Mouse (Mus musculus) embryonic facial prominence, embryonic 12.5 days (tissue): ENCODE data around the gene Cpm. TPM values are rescaled to one million over a fixed set of nuclear protein-coding genes. Genes with fewer than 3 reads are reported as not detected.

ENCODE experiments used
- ATAC-seq: fragments of 200-750 bp; cut with Nextera tagmentation; 2 replicates; pipeline ENCODE4 v1.8.0; 2017; ENCODE audit not compliant: insufficient number of reproducible peaks, insufficient read depth, low FRiP score, low TSS enrichment
- H3K27ac ChIP-seq: fragments of 300-500 bp; sonication (generic); 2 replicates; pipeline ENCODE4 v1.5.1; 2016; ENCODE audit warnings: mild to moderate bottlenecking
- H3K27me3 ChIP-seq: fragments of 300-500 bp; sonication (generic); 2 replicates; pipeline ENCODE4 v1.6.1; 2016; ENCODE audit warnings: mild to moderate bottlenecking, moderate library complexity
- H3K36me3 ChIP-seq: fragments of 300-500 bp; sonication (generic); 2 replicates; pipeline ENCODE4 v1.6.1; 2016; ENCODE audit warnings: mild to moderate bottlenecking
- H3K4me1 ChIP-seq: fragments of 300-500 bp; sonication (generic); 2 replicates; pipeline ENCODE4 v1.6.1; 2016
- H3K4me2 ChIP-seq: fragments of 300-500 bp; sonication (generic); replicated peaks from 2 replicates; pipeline ENCODE4 v1.6.1; 2016; ENCODE audit warnings: mild to moderate bottlenecking, moderate library complexity
- H3K4me3 ChIP-seq: fragments of 300-500 bp; sonication (generic); 2 replicates; pipeline ENCODE4 v1.5.1; 2016; ENCODE audit warnings: mild to moderate bottlenecking
- H3K9ac ChIP-seq: fragments of 300-500 bp; sonication (generic); 2 replicates; pipeline ENCODE4 v1.6.1; 2016; ENCODE audit warnings: mild to moderate bottlenecking, moderate library complexity
- H3K9me3 ChIP-seq: fragments of 300-500 bp; sonication (generic); 2 replicates; pipeline ENCODE4 v1.6.1; 2016; ENCODE audit warnings: mild to moderate bottlenecking, moderate library complexity
- WGBS: fragments of 180-500 bp; shearing (Covaris S2); methylation state at CpG from one replicate; pipeline ENCODE4 v1.1.7; 2016; 5-methylcytosine and 5-hydroxymethylcytosine counted together
- polyA plus RNA-seq: library from polyadenylated mRNA; unstranded; fragments of >200 nt; fragmentation: Nextera tagmentation; extraction: Ambion mirVana; gene quantifications from 2 replicates; pipeline ENCODE4 v1.2.1, GENCODE M21; 2016

The Cpm gene
- polyA plus RNA-seq, 1 experiment from 2014 or later = 20.4 TPM

DNA sequence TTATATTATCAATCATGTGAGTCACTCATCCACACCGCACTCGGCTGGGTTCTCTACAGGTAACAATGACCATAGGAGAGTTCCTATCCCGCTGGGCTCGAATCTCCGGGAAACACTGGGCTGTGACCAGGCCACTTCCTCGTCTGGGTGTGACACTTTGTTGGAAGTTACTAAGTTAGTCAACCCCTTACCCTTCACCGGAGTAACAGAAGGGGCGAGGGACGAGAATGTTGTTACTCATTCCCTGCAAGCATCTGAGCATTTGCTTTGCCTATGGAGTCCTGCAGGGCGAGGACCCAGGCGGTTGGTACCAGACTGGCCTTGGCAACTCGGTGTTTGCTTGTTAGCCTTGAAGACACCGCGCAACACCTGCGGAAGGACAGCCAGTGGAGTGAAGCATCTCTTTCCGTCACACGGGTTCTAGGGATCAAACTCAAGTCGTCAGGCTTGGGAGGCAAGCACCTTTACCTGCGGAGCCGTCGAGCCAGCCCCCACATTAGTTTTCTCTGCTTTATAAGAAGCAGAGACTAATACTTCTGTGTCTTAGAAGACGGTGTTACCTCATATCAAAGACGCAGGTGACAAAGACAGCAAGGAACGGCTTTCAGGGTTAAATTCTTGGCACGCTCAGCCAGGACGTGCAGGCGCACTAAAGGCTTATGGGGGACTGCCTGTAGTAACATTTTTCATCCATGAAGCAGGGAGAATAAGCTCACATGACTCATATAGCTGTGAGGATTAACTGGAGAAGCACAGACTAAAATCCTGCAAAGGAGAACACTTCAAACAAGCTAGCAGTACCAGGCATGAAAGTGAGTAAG, 10.0 kb upstream of the Cpm start:
- H3K4me2 ChIP-seq = no peak overlapping the region
- no peak overlapping the region for H3K4me3 ChIP-seq
- no peak overlapping the region for H3K27ac ChIP-seq
- 83% methylated on average over 27 of the region's 27 CpGs for WGBS
- no peak overlapping the region for H3K9ac ChIP-seq
- no peaks in the 10 kb centered on the region for H3K9me3 ChIP-seq
- H3K4me1 ChIP-seq = no peaks in the 10 kb centered on the region
- no peak for ATAC-seq
- H3K27me3 ChIP-seq = no peaks in the 10 kb centered on the region
- no peaks in the 10 kb centered on the region for H3K36me3 ChIP-seq

DNA sequence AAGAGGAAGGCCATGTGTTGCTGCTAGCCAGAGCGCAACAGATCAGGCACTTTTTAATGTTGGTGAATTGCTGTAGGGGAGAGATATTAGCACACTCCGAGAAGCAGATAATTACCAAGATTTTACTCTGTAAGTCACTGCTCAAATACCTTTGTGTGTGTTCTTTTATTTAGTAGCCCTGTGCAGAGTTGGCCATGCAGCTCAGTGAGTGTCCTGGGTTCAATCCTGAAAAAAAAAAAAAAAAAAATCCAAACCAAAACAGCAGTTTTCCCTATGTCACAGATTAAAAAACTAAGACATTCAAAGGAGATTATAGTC, 9.5 kb upstream of the Cpm start:
- Histone ChIP-seq H3K4me3 (no peak overlapping the region), H3K4me1 (no peaks in the 10 kb centered on the region), H3K36me3 (no peaks in the 10 kb centered on the region), H3K4me2 (no peak overlapping the region), H3K9me3 (no peaks in the 10 kb centered on the region), H3K27me3 (no peaks in the 10 kb centered on the region), H3K27ac (no peak overlapping the region), H3K9ac (no peak overlapping the region)
- ATAC-seq = no peak
- 80% methylated on average over 2 of the region's 2 CpGs for WGBS

DNA sequence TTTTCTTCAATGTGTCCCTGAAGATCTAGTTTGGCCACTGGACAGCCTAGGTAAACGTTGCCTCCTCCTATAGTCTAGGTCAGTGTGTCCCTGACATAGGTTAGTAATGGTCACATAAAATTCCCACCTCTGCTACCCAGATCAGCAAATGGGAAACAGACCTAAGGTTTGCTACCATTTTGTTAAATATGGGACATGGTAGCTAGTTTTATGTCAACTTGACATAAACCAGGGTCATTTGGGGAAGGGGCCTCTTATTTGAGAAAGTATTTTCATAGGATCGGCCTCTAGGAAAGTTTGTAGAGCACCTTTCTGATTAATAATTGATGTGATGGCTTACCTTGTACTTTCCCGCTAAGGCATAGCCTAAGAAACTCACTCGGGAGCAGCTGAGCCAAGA, 8.8 kb upstream of the Cpm start:
- no peaks in the 10 kb centered on the region for H3K4me1 ChIP-seq
- ATAC-seq = no peak
- WGBS = 91% methylated on average over 4 of the region's 4 CpGs

DNA sequence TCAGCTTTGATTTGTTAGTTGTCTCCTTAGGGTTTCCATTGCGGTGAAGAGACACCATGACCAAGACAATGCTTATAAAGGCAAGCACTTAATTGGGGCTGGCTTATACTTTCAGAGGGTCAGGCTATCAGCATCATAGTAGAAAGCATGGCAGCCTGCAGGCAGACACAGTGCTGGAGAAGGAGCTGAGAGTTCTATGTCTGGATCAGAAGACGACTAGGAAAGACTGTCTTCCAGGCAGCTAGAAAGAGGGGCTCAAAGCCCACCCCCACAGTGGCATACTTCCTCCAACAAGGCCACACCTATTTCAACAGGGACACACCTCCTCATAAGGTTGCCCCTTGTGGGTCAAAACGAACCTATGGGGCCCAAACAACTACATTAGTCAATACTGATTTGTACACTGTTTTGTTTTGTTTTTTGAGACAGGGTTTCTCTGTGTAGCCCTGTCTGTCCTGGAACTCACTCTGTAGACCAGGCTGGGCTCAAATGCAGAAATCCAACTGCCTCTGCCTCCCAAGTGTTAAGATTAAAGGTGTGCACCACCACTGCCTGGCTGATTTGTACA, 8.3 kb upstream of the Cpm start:
- H3K27ac ChIP-seq = no peak overlapping the region
- H3K4me2 ChIP-seq = no peak overlapping the region
- no peak overlapping the region for H3K4me3 ChIP-seq
- no peak for ATAC-seq
- H3K36me3 ChIP-seq = no peaks in the 10 kb centered on the region
- 73% methylated on average over 3 of the region's 3 CpGs for WGBS
- no peaks in the 10 kb centered on the region for H3K4me1 ChIP-seq
- no peaks in the 10 kb centered on the region for H3K9me3 ChIP-seq
- no peaks in the 10 kb centered on the region for H3K27me3 ChIP-seq
- no peak overlapping the region for H3K9ac ChIP-seq

More for the DNA sequence above, 8.8 kb upstream of the Cpm start:
- no peaks in the 10 kb centered on the region for H3K36me3 ChIP-seq
- H3K27ac ChIP-seq = no peak overlapping the region
- no peak overlapping the region for H3K4me2 ChIP-seq
- H3K4me3 ChIP-seq = no peak overlapping the region
- H3K9me3 ChIP-seq = no peaks in the 10 kb centered on the region
- no peak overlapping the region for H3K9ac ChIP-seq
- no peaks in the 10 kb centered on the region for H3K27me3 ChIP-seq

DNA sequence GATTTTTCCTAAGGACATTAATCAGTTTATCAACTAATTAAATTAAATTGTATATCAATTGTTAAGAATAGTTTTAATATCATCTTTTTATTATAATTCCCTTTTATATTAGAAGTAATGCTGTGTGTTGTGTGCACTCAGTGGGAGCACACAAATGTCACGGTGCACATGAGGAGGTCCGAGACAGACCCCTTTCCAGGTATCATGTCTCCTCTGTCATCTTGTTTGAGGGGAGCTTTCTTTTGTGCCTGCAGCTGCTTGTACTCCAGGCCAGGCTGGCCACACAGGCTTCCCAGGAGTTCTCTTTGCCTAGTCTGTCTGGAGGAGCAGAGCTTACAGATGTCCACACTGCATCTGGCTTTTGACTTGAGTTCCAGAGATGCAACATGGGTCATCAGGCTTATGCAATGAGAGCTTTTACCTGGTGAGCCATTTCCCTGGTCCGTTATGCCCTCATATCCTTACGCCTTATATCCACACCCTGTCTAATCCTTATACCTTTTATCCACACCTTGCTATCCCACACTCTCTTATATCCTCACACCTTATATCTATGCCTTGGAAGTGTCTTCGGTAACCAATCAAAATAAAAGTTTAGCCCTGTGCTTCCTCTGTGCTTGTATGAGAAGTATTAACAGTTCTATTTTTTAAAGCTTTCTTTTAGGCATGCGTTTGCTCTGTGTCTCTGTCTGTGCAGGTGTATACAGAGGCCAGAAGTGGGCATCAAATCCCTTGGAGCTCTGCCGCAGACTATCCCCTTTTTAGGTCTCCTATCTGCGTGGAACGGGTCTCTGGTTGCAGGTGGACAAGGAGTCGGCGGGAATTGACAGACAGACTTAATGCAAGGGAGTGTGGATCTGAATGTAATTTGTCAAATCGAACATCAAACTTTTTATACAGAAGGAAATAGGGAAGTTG, 7.4 kb upstream of the Cpm start:
- 90% methylated on average over 12 of the region's 12 CpGs for WGBS
- H3K4me1 ChIP-seq = no peaks in the 10 kb centered on the region
- ATAC-seq = no peak

DNA sequence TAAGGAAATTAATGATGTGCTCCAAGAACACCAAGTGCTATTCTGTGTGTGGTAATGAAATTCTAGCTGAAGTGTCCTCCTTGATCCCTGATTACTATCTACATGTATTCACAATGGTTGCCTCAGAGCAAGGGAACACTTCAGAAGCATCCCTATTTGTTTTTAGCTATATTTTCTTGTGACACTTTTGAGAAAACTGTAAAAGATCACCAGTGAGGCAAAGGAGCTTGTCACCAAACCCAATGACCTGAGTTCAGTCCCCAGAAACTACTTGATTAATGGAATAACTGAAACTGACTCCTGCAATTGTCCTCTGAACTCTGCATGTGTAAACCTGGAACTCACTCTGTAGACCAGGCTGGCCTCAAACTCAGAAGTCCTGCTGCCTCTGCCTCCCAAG, 5.9 kb upstream of the Cpm start:
- Histone ChIP-seq H3K4me3 (no peak overlapping the region), H3K9me3 (no peaks in the 10 kb centered on the region), H3K4me2 (no peak overlapping the region), H3K36me3 (no peaks in the 10 kb centered on the region), H3K9ac (no peak overlapping the region), H3K4me1 (no peaks in the 10 kb centered on the region), H3K27ac (no peak overlapping the region), H3K27me3 (peaks cover 9% of the 10 kb centered on the region)
- ATAC-seq = no peak

More for the DNA sequence above, 7.4 kb upstream of the Cpm start:
- H3K4me3 ChIP-seq = no peak overlapping the region
- H3K4me2 ChIP-seq = no peak overlapping the region
- no peak overlapping the region for H3K27ac ChIP-seq
- H3K27me3 ChIP-seq = no peaks in the 10 kb centered on the region
- H3K9ac ChIP-seq = no peak overlapping the region
- no peaks in the 10 kb centered on the region for H3K36me3 ChIP-seq
- H3K9me3 ChIP-seq = no peaks in the 10 kb centered on the region

DNA sequence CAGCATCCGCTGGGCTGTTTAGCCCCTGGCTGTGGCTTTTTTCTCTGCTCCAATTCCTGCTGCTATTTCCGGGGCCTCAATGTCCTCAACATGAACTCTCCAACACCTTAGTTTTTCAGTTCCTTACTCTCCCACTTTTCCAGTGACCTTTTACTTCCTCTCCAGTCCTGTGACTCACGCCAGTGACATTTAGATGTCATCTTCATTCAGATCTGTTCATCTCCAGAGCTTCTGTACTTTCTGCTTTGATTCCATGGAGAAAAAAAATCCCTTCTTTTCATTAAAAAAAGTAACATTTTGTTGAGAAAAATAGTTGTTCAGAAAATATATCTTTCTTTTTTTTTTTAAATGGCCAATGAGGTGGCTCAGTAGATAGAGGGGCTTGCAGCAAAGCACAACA, 5.1 kb upstream of the Cpm start:
- Histone ChIP-seq H3K27ac (no peak overlapping the region), H3K9me3 (no peaks in the 10 kb centered on the region), H3K27me3 (peaks cover 17% of the 10 kb centered on the region), H3K9ac (no peak overlapping the region), H3K4me2 (no peak overlapping the region), H3K4me3 (no peak overlapping the region), H3K36me3 (no peaks in the 10 kb centered on the region), H3K4me1 (peaks cover 5% of the 10 kb centered on the region; the same call in 1 of the 2 replicates)
- ATAC-seq = no peak
- WGBS = 44% methylated on average over 3 of the region's 3 CpGs

DNA sequence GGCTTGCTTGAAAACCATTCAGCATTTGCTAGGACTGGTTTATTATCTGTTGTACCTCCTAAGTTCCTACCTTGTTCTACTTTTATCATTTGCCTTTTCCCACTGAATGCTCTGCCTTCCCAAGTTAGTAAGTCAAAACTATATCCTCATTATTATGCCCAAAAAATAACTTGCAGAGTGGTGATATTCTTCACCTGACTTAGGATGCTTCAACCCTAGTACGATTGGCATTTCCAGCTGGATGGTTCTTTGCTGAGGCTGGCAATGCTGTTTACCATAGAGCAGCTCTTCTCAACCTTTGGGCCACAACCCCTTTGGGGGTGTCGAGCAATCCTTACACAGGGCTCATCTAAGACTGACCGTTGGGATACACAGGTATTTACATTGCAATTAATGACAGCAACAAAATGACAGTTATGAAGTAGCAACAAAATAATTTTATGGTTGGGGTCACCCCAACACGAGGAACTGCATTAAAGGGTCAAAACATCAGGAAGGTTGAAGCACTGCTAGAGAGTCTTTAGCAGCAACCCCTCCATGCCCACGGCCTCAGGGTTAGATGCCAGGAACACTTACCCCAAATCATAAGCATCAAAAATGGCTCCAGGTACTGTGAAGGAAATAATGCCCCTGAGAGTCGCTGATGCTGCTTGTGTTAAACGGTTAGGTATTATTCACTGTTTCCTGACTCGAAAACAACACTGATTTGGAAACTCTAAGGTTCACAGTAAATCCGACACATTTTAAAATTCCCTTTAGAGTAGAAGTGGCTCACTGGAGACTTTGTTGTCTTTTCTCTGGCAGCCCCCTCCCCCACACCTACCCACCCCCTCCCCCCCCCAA, 4.4 kb upstream of the Cpm start:
- no peak overlapping the region for H3K4me3 ChIP-seq
- ATAC-seq = no peak
- H3K9me3 ChIP-seq = no peaks in the 10 kb centered on the region
- H3K9ac ChIP-seq = no peak overlapping the region
- no peak overlapping the region for H3K27ac ChIP-seq
- no peak overlapping the region for H3K4me2 ChIP-seq
- 72% methylated on average over 9 of the region's 9 CpGs for WGBS
- H3K27me3 ChIP-seq = peaks cover 24% of the 10 kb centered on the region
- H3K4me1 ChIP-seq = peaks cover 5% of the 10 kb centered on the region; the same call in 1 of the 2 replicates
- H3K36me3 ChIP-seq = no peaks in the 10 kb centered on the region

DNA sequence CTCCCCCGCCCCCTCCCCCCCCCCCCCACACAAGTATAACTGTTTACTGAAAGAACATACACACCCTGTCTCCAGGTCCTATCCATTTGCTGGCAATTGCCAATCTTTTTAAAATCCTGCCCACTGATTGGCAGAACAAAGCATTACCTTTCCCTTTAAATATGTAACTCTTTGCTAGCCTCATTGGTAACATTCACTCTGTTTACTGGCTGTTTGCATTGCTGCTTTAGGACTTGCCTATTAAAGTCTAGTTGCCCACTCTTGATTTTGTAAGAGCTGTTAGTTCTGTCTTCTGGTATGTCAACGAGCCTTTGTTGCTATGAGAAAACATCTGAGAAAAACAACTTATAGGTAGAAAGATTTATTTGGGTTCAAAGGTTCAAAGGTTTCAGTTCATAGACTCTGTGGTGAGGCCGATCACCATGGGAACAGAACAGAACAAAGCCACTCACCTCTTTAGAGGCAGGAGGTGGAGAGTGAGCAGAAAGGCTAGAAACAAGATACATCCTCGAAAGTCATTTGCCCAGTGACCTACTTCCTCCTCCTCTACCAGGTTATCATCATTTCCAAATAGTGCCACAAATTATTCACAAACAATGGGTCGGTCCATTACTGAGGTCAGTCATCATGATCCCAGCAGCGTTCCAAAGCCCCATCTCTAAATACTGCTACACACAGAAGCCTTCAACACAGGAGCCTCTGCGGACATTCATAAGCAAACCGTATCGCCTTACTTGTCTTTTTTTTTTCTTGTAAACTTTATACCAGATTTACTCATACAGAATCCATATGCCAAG, 3.6 kb upstream of the Cpm start:
- Histone ChIP-seq H3K4me3 (no peak overlapping the region), H3K27me3 (peaks cover 30% of the 10 kb centered on the region), H3K4me1 (peaks cover 5% of the 10 kb centered on the region; the same call in 1 of the 2 replicates), H3K27ac (no peak overlapping the region), H3K4me2 (no peak overlapping the region), H3K9ac (no peak overlapping the region), H3K9me3 (no peaks in the 10 kb centered on the region), H3K36me3 (no peaks in the 10 kb centered on the region)
- ATAC-seq = no peak
- 72% methylated on average over 8 of the region's 9 CpGs for WGBS

DNA sequence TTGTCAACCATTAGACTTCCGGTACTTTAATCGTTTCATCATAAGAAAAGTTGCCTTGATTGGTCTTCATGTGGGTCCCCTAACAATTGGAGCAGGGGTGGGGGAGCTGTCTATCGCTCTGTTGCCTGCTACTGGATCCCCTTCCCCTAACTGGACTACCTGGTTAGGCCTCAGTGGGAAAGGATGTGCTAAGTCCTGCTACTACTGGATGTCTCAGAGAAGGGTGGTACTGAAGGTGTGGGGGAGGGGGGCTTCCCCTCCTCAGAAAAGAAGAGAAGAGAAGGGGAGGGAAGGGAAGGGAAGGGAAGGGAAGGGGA, 3.0 kb upstream of the Cpm start:
- Histone ChIP-seq H3K4me2 (no peak overlapping the region), H3K27me3 (peaks cover 34% of the 10 kb centered on the region), H3K9ac (no peak overlapping the region), H3K36me3 (no peaks in the 10 kb centered on the region), H3K27ac (no peak overlapping the region), H3K4me1 (peaks cover 5% of the 10 kb centered on the region; the same call in 1 of the 2 replicates), H3K9me3 (no peaks in the 10 kb centered on the region), H3K4me3 (no peak overlapping the region)
- 76% methylated on average over 3 of the region's 3 CpGs for WGBS
- ATAC-seq = no peak
